Mouse (Mus musculus) forebrain, embryonic 11.5 days (tissue): ENCODE data around the gene Mylpf. TPM values are rescaled to one million over a fixed set of nuclear protein-coding genes. Genes with fewer than 3 reads are reported as not detected.

Source experiments
- ATAC-seq: fragments of 200-750 bp; cut with Nextera tagmentation; replicated peaks from 2 replicates; pipeline ENCODE4 v1.8.0; 2017; ENCODE audit warnings: moderate TSS enrichment; ENCODE audit not compliant: low FRiP score
- DNase-seq: peaks from one replicate; pipeline ENCODE4 v3.0.0-alpha.2; 2017; ENCODE audit warnings: low spot score
- H3K27ac ChIP-seq: fragments of 300-500 bp; sonication (generic); 2 replicates; pipeline ENCODE4 v1.5.1; 2014; ENCODE audit warnings: low read depth, low read length
- H3K27me3 ChIP-seq: fragments of 300-500 bp; sonication (generic); 2 replicates; pipeline ENCODE4 v1.6.1; 2014; ENCODE audit warnings: mild to moderate bottlenecking, low read length, mixed read lengths; ENCODE audit not compliant: control insufficient read depth, insufficient read depth
- H3K36me3 ChIP-seq: fragments of 300-500 bp; sonication (generic); 2 replicates; pipeline ENCODE4 v1.6.1; 2014; ENCODE audit warnings: mild to moderate bottlenecking, low read length, moderate library complexity, mixed read lengths; ENCODE audit not compliant: control insufficient read depth, insufficient read depth
- H3K4me1 ChIP-seq: fragments of 300-500 bp; sonication (generic); replicated peaks from 2 replicates; pipeline ENCODE4 v1.6.1; 2014; ENCODE audit warnings: low read length, mixed read lengths; ENCODE audit not compliant: control insufficient read depth, insufficient read depth
- H3K4me2 ChIP-seq: fragments of 300-500 bp; sonication (generic); 2 replicates; pipeline ENCODE4 v1.6.1; 2014; ENCODE audit warnings: low read depth, mild to moderate bottlenecking, low read length, moderate library complexity, mixed read lengths; ENCODE audit not compliant: severe bottlenecking
- H3K4me3 ChIP-seq: fragments of 300-500 bp; sonication (generic); 2 replicates; pipeline ENCODE4 v1.5.1; 2014; ENCODE audit warnings: low read depth, low read length
- H3K9ac ChIP-seq: fragments of 300-500 bp; sonication (generic); 2 replicates; pipeline ENCODE4 v1.6.1; 2014; ENCODE audit warnings: low read length
- H3K9me3 ChIP-seq: fragments of 300-500 bp; sonication (generic); 2 replicates; pipeline ENCODE4 v1.6.1; 2016; ENCODE audit warnings: low read length, mixed read lengths; ENCODE audit not compliant: control insufficient read depth
- WGBS: fragments of 180-500 bp; shearing (Covaris S2); extraction: QIAGEN DNeasy Blood & Tissue Kit; methylation state at CpG from one replicate; pipeline ENCODE4 v1.1.7; 2014; 5-methylcytosine and 5-hydroxymethylcytosine counted together
- polyA plus RNA-seq: library from polyadenylated mRNA; unstranded; fragments of >200 nt; fragmentation: Nextera tagmentation; extraction: Ambion mirVana; gene quantifications from 2 replicates; pipeline ENCODE4 v1.2.1, GENCODE M21; 2014

Gene Mylpf
- polyA plus RNA-seq, 1 experiment from 2014 or later, result 11.2 TPM

GRCm38 (mm10) chr7:127183345-127183744 is 25.3 kb upstream of the Mylpf start:
- no peak overlapping the region for H3K4me2 ChIP-seq
- 84% methylated on average over 8 of the region's 8 CpGs for WGBS
- H3K4me1 ChIP-seq, result no peaks in the 10 kb centered on the region
- H3K27me3 ChIP-seq, result no peaks in the 10 kb centered on the region
- H3K9me3 ChIP-seq, result no peaks in the 10 kb centered on the region
- no peak overlapping the region for H3K4me3 ChIP-seq
- no peak for ATAC-seq
- no peak for DNase-seq
- H3K27ac ChIP-seq, result no peak overlapping the region
- H3K36me3 ChIP-seq, result no peaks in the 10 kb centered on the region
- H3K9ac ChIP-seq, result no peak overlapping the region

DNA sequence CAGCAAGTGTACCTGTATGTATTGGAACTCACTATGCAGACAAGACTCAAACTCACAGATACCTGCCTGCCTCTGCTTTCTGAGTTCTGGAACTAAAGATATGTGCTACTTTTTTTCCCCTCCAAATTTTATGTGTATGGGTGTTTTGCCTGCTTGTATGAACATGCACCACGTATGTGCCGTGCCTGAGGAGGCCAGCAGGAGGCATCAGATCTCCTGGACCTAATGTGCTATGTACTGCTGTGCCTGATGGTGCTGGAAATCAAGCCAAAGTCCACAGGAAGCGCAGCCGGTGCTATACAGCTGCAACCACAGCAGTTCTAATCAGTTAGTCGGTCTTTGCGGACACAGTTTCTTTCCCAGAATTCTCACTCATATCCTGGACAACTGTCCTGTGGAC is 24.9 kb upstream of the Mylpf start:
- Histone ChIP-seq H3K36me3 (no peaks in the 10 kb centered on the region), H3K9me3 (no peaks in the 10 kb centered on the region), H3K4me3 (no peak overlapping the region), H3K27me3 (no peaks in the 10 kb centered on the region), H3K4me1 (no peaks in the 10 kb centered on the region), H3K9ac (no peak overlapping the region), H3K27ac (no peak overlapping the region), H3K4me2 (no peak overlapping the region)
- no peak for ATAC-seq
- 79% methylated on average over 6 of the region's 6 CpGs for WGBS
- no peak for DNase-seq

DNA sequence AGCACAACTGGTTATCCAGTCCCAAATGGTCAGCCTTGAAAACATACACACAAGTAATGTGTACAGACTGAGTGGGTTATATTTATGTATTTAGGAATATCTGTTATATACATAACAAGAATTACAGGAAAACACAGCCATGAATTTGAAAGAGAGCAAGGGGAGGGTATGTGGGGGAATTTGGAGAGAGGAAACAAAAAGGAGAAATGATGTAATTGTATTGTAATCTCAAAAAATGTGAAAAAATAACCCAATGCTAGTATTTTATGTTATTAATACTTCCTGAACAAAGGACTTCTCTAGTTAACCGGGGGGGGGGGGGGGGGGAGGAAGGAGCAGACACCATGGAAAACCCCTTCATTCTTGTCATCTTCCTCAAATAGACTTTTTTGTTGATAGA is 24.0 kb upstream of the Mylpf start:
- ATAC-seq (no peak), DNase-seq (no peak)
- no peaks in the 10 kb centered on the region for H3K36me3 ChIP-seq
- H3K27ac ChIP-seq, result no peak overlapping the region
- no peak overlapping the region for H3K4me2 ChIP-seq
- H3K9ac ChIP-seq, result no peak overlapping the region
- H3K9me3 ChIP-seq, result no peaks in the 10 kb centered on the region
- WGBS, result 43% methylated on average over 1 of the region's 1 CpGs
- H3K4me3 ChIP-seq, result no peak overlapping the region
- no peaks in the 10 kb centered on the region for H3K4me1 ChIP-seq
- H3K27me3 ChIP-seq, result no peaks in the 10 kb centered on the region

DNA sequence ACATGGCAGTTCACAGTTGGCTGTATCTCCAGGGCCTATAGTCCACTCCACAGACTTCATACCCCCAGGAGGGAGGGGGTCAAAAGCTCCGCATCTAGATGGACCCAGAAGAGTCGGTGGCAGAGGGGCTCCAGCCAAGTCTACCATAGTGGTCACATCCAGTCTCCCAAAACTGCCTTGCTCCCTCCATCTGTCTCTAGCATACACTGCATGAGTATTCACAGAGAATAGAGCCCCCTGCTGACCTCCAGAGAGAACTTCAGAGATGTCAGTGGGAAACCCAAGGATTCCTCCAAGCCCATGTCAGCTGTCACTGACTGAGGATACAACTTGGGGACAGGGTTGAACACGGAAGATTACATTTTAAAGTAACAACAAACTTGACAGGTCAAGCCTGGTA is 23.1 kb upstream of the Mylpf start:
- Histone ChIP-seq H3K4me3 (no peak overlapping the region), H3K9me3 (no peaks in the 10 kb centered on the region), H3K27me3 (no peaks in the 10 kb centered on the region), H3K27ac (no peak overlapping the region), H3K4me1 (no peaks in the 10 kb centered on the region), H3K9ac (no peak overlapping the region), H3K36me3 (no peaks in the 10 kb centered on the region), H3K4me2 (no peak overlapping the region)
- DNase-seq (no peak), ATAC-seq (no peak)
- 69% methylated on average over 3 of the region's 3 CpGs for WGBS

DNA sequence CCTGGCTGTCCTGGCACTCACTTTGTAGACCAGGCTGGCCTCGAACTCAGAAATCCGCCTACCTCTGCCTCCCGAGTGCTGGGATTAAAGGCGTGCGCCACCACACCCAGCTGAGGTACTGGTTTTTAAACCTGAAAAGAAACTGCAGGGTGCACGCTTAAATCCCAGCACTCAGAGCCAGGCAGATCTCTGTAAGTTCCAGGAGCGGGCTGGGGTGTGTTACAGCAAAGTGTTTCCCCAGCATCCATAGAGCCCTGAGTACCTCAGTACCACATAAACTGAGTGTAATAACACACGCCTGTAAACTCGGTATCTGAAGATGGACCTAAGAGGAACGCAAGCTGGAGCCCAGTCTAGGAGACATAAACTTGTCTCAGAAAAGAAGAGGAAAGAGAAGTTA is 21.3 kb upstream of the Mylpf start:
- no peaks in the 10 kb centered on the region for H3K4me1 ChIP-seq

DNA sequence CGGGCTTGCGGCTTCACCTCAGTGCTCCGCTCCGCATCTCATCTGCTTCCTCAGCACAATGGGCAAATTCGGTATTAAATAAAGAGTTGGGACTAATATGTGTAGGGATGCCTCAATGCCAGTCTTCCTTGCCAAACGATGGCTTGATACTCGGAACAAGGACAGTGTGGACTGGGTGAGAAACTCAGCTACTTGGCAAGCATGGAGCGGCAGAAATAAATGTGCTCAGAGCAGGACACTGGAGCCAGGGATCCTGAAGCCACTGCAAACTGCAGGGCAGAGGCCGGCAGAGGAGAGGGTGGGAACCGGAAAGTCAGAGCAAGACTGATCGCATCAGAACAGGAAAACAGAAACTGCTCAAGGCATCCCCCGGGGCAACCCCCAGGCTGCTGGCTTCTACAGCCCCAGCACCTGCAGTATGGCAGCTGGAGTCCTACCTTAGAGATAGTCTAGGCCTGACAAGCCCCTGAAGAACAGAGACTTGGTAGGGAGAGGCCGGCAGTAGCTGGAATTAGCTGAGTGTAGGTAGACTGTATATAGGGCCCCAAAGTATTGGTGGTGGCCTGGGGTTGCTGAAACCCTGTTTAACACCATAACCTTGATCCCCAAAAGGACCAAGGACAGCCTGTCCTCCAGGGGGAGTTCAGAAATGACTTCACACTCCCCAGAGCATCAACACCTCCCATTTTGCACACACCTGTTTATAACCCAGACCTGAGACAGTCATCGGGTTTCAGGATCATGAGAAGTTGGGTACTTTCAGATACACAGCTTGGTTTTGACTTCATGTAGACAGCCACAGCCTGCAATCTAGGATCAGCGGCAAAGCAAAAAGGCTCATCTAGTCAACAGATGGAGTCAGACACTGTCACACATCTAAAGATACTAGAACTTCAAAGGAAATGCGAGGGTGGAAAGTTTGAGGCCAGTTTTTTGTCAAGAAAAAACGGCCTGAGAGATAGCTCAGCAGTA is 20.1 kb upstream of the Mylpf start:
- Histone ChIP-seq H3K4me1 (no peaks in the 10 kb centered on the region), H3K9ac (no peak overlapping the region), H3K4me2 (no peak overlapping the region), H3K36me3 (peaks cover 16% of the 10 kb centered on the region), H3K27me3 (no peaks in the 10 kb centered on the region), H3K27ac (no peak overlapping the region), H3K9me3 (no peaks in the 10 kb centered on the region), H3K4me3 (no peak overlapping the region)
- ATAC-seq (no peak), DNase-seq (no peak)
- WGBS, result 87% methylated on average over 17 of the region's 17 CpGs

More for the DNA sequence above, 21.3 kb upstream of the Mylpf start:
- Histone ChIP-seq H3K27me3 (no peaks in the 10 kb centered on the region), H3K9ac (no peak overlapping the region), H3K9me3 (no peaks in the 10 kb centered on the region), H3K4me2 (no peak overlapping the region), H3K4me3 (no peak overlapping the region), H3K27ac (no peak overlapping the region), H3K36me3 (peaks cover 7% of the 10 kb centered on the region)
- DNase-seq, result no peak
- no peak for ATAC-seq
- 74% methylated on average over 10 of the region's 10 CpGs for WGBS

- Histone ChIP-seq H3K36me3 (peaks cover 21% of the 10 kb centered on the region), H3K9me3 (no peaks in the 10 kb centered on the region), H3K4me3 (no peak overlapping the region), H3K4me2 (no peak overlapping the region), H3K9ac (no peak overlapping the region), H3K4me1 (peaks cover 6% of the 10 kb centered on the region), H3K27ac (no peak overlapping the region), H3K27me3 (no peaks in the 10 kb centered on the region)
- WGBS, result 86% methylated on average over 6 of the region's 6 CpGs
- DNase-seq, result no peak
- no peak for ATAC-seq
Observed at GRCm38 (mm10) chr7:127190672-127191071, 18.0 kb upstream of the Mylpf start.

DNA sequence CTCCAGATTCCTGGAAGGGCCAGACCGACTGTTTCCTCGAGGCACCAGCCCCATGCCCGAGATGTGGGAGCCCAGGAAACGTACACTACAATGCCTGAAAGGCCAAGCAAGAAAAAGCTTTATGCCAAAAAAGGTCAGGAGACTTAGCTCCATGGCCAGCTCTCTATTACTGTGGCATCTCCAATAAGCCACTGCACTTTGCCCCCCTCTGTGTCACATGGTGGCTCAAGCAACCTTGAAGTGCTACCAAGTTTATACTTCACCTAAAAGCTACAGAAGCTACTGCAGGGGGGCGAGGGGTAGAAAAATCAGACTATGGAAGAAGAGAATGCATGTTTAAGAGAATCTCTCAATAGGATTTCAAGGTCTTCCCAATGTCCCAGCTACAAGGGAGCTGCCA is 15.7 kb upstream of the Mylpf start:
- no peak overlapping the region for H3K9ac ChIP-seq
- no peak overlapping the region for H3K27ac ChIP-seq
- H3K36me3 ChIP-seq, result peaks cover 21% of the 10 kb centered on the region
- WGBS, result 91% methylated on average over 5 of the region's 5 CpGs
- no peaks in the 10 kb centered on the region for H3K9me3 ChIP-seq
- H3K4me2 ChIP-seq, result no peak overlapping the region
- no peaks in the 10 kb centered on the region for H3K27me3 ChIP-seq
- no peak for ATAC-seq
- DNase-seq, result no peak
- H3K4me3 ChIP-seq, result no peak overlapping the region
- H3K4me1 ChIP-seq, result peaks cover 6% of the 10 kb centered on the region
